Mouse (Mus musculus): ENCODE data around the gene Fancd2.

- TF ChIP-seq CTCF (conservative IDR thresholded peaks at IDR 0.05; ENCODE audit: low read length) (no peak), POU5F1 (IDR thresholded peaks at IDR 0.05; ENCODE audit: borderline replicate concordance, low read length) (no peak)
Measured at GRCm38 (mm10) chr6:113605224-113605545, 73.7 kb downstream of the Fancd2 start.
